Mouse (Mus musculus): Measurements from ENCODE around the gene Rom1. TPM values are rescaled to one million over a fixed set of nuclear protein-coding genes. Genes with fewer than 3 reads are reported as not detected.

The Rom1 gene
- polyA plus RNA-seq, 1 experiment from 2014 or later, result 1.4 TPM

- peaks cover 29% of the 10 kb centered on the region for H3K36me3 ChIP-seq (replicated peaks; ENCODE audit: control insufficient read depth, insufficient read depth)
- H3K9me3 ChIP-seq (ENCODE audit: control insufficient read depth, low read length), result no peaks in the 10 kb centered on the region
- whole genome bisulfite sequencing, result under 1% methylated on average over 42 of the region's 42 CpGs
- peak within 1 kb of the TSS; percentile 79 for H3K27ac ChIP-seq
- peak within 1 kb of the TSS; percentile 81 for H3K9ac ChIP-seq
- H3K4me2 ChIP-seq (replicated peaks), result peak within 1 kb of the TSS; percentile 86
- no peaks in the 10 kb centered on the region for H3K27me3 ChIP-seq (ENCODE audit: control insufficient read depth, insufficient read depth, low read length)
- H3K4me3 ChIP-seq (replicated peaks; ENCODE audit: low read length), result peak within 1 kb of the TSS; percentile 60
- ATAC-seq (ENCODE audit: low FRiP score), result peak; percentile 97
- H3K4me1 ChIP-seq (replicated peaks; ENCODE audit: control insufficient read depth, insufficient read depth, low read length), result peaks cover 7% of the 10 kb centered on the region
- DNase-seq (ENCODE audit: low spot score), result peak; percentile 79
Observed at GRCm38 (mm10) chr19:8880311-8881033, 48.7 kb downstream of the Rom1 start, which contains the start of gene Uqcc3. TSS of gene Uqcc3 (minus strand) at chr19:8880923.

Small RNAs within 50 kb of the gene (microRNA-seq; reads per million reads assigned to microRNA genes)
- not detected for gene Mir5136

Other genes starting within 250 kb of the Rom1 start
- gene Slc3a2, start 206.0 kb downstream of the Rom1 start, polyA plus RNA-seq (2014; fragmentation: Nextera tagmentation; extraction: Ambion mirVana), result 161 and 174 TPM in 2 replicates
- 80.7 and 80.8 TPM in 2 replicates for gene Wdr74, start 193.5 kb downstream of the Rom1 start, polyA plus RNA-seq (2014; fragmentation: Nextera tagmentation; extraction: Ambion mirVana)
- 0.84 and 0.90 TPM in 2 replicates for gene 1700092M07Rik, start 188.6 kb downstream of the Rom1 start, polyA plus RNA-seq (2014; fragmentation: Nextera tagmentation; extraction: Ambion mirVana)
- gene Stx5a, start 187.9 kb downstream of the Rom1 start, polyA plus RNA-seq (2014; fragmentation: Nextera tagmentation; extraction: Ambion mirVana), result 102 and 103 TPM in 2 replicates
- gene Nxf1, start 172.3 kb downstream of the Rom1 start, polyA plus RNA-seq (2014; fragmentation: Nextera tagmentation; extraction: Ambion mirVana), result 120 and 125 TPM in 2 replicates
- 209 and 273 TPM in 2 replicates for gene Tmem223, start 158.4 kb downstream of the Rom1 start, polyA plus RNA-seq (2014; fragmentation: Nextera tagmentation; extraction: Ambion mirVana)
- 29.3 and 37.5 TPM in 2 replicates for gene Tmem179b, start 154.9 kb downstream of the Rom1 start, polyA plus RNA-seq (2014; fragmentation: Nextera tagmentation; extraction: Ambion mirVana)
- 18.7 TPM in 2 replicates for gene Taf6l, start 142.9 kb downstream of the Rom1 start, polyA plus RNA-seq (2014; fragmentation: Nextera tagmentation; extraction: Ambion mirVana)
- 134 and 145 TPM in 2 replicates for gene Polr2g, start 130.8 kb downstream of the Rom1 start, polyA plus RNA-seq (2014; fragmentation: Nextera tagmentation; extraction: Ambion mirVana)
- 6.8 and 7.1 TPM in 2 replicates for gene Zbtb3, start 126.8 kb downstream of the Rom1 start, polyA plus RNA-seq (2014; fragmentation: Nextera tagmentation; extraction: Ambion mirVana)
- 46.9 and 56.1 TPM in 2 replicates for gene Ttc9c, start 110.0 kb downstream of the Rom1 start, polyA plus RNA-seq (2014; fragmentation: Nextera tagmentation; extraction: Ambion mirVana)
- 8.0 and 8.4 TPM in 2 replicates for gene Hnrnpul2, start 109.3 kb downstream of the Rom1 start, polyA plus RNA-seq (2014; fragmentation: Nextera tagmentation; extraction: Ambion mirVana)
- not detected in 2 replicates for gene AC129217.1, start 99.6 kb downstream of the Rom1 start, polyA plus RNA-seq (2014; fragmentation: Nextera tagmentation; extraction: Ambion mirVana)
- 79.9 and 89.2 TPM in 2 replicates for gene Bscl2, start 91.9 kb downstream of the Rom1 start, polyA plus RNA-seq (2014; fragmentation: Nextera tagmentation; extraction: Ambion mirVana)
- gene Gng3, start 90.2 kb downstream of the Rom1 start, polyA plus RNA-seq (2014; fragmentation: Nextera tagmentation; extraction: Ambion mirVana), result 508 and 520 TPM in 2 replicates
- gene Lrrn4cl, start 78.6 kb downstream of the Rom1 start, polyA plus RNA-seq (2014; fragmentation: Nextera tagmentation; extraction: Ambion mirVana), result 0.82 and 1.1 TPM in 2 replicates
- gene Ubxn1, start 57.9 kb downstream of the Rom1 start, polyA plus RNA-seq (2014; fragmentation: Nextera tagmentation; extraction: Ambion mirVana), result 129 and 131 TPM in 2 replicates
- 49.1 and 60.6 TPM in 2 replicates for gene Uqcc3, start 48.4 kb downstream of the Rom1 start, polyA plus RNA-seq (2014; fragmentation: Nextera tagmentation; extraction: Ambion mirVana)
- gene Lbhd1, start 45.6 kb downstream of the Rom1 start, polyA plus RNA-seq (2014; fragmentation: Nextera tagmentation; extraction: Ambion mirVana), result 33.0 and 39.9 TPM in 2 replicates
- not detected in 2 replicates for gene Gm49403, start 45.4 kb downstream of the Rom1 start, polyA plus RNA-seq (2014; fragmentation: Nextera tagmentation; extraction: Ambion mirVana)
- 42.7 and 49.2 TPM in 2 replicates for gene 1810009A15Rik, start 40.5 kb downstream of the Rom1 start, polyA plus RNA-seq (2014; fragmentation: Nextera tagmentation; extraction: Ambion mirVana)
- 2.5 TPM in 1 of 2 replicates, not detected in the other for gene Gm49416, start 40.4 kb downstream of the Rom1 start, polyA plus RNA-seq (2014; fragmentation: Nextera tagmentation; extraction: Ambion mirVana)
- 26.4 and 28.5 TPM in 2 replicates for gene Ints5, start 36.4 kb downstream of the Rom1 start, polyA plus RNA-seq (2014; fragmentation: Nextera tagmentation; extraction: Ambion mirVana)
- gene Ganab, start 31.3 kb downstream of the Rom1 start, polyA plus RNA-seq (2014; fragmentation: Nextera tagmentation; extraction: Ambion mirVana), result 76.8 and 84.1 TPM in 2 replicates
- 81.6 and 83.9 TPM in 2 replicates for gene B3gat3, start 9.0 kb downstream of the Rom1 start, polyA plus RNA-seq (2014; fragmentation: Nextera tagmentation; extraction: Ambion mirVana)
- gene Eml3, start 196 bp upstream of the Rom1 start, polyA plus RNA-seq (2014; fragmentation: Nextera tagmentation; extraction: Ambion mirVana), result 5.8 and 6.1 TPM in 2 replicates
- 29.3 and 30.3 TPM in 2 replicates for gene Mta2, start 12.5 kb upstream of the Rom1 start, polyA plus RNA-seq (2014; fragmentation: Nextera tagmentation; extraction: Ambion mirVana)
- gene Tut1, start 24.5 kb upstream of the Rom1 start, polyA plus RNA-seq (2014; fragmentation: Nextera tagmentation; extraction: Ambion mirVana), result 20.0 and 23.0 TPM in 2 replicates
- gene Eef1g, start 37.7 kb upstream of the Rom1 start, polyA plus RNA-seq (2014; fragmentation: Nextera tagmentation; extraction: Ambion mirVana), result 308 and 316 TPM in 2 replicates
- gene Ahnak, start 59.9 kb upstream of the Rom1 start, polyA plus RNA-seq (2014; fragmentation: Nextera tagmentation; extraction: Ambion mirVana), result 4.5 and 4.9 TPM in 2 replicates
- not detected in 2 replicates for gene Scgb1a1, start 158.6 kb upstream of the Rom1 start, polyA plus RNA-seq (2014; fragmentation: Nextera tagmentation; extraction: Ambion mirVana)
- gene Asrgl1, start 206.3 kb upstream of the Rom1 start, polyA plus RNA-seq (2014; fragmentation: Nextera tagmentation; extraction: Ambion mirVana), result 27.0 and 32.2 TPM in 2 replicates